Mouse (Mus musculus) limb, embryonic 14.5 days (tissue): ENCODE measurements at regions not wholly inside any gene's neighbourhood (a gene's known extent, or its start where the extent isn't known, plus 50 kb on each side); places are given as distances from the start of the nearest gene placed in this dataset.

Experiments
- ATAC-seq: fragments of 200-750 bp; cut with Nextera tagmentation; 2 replicates; pipeline ENCODE4 v1.8.0; 2017; ENCODE audit warnings: low read depth, moderate number of reproducible peaks, moderate TSS enrichment; ENCODE audit not compliant: low FRiP score
- DNase-seq: peaks from one replicate; pipeline ENCODE4 v3.0.0-alpha.2; 2015; ENCODE audit warnings: low spot score
- H3K27ac ChIP-seq: fragments of 300-500 bp; sonication (generic); replicated peaks from 2 replicates; pipeline ENCODE4 v1.5.1; 2014; ENCODE audit warnings: low read depth, mild to moderate bottlenecking, low read length, moderate library complexity, mixed read lengths
- H3K27me3 ChIP-seq: fragments of 300-500 bp; sonication (generic); 2 replicates; pipeline ENCODE4 v1.6.1; 2014; ENCODE audit warnings: low read length, mixed read lengths; ENCODE audit not compliant: control insufficient read depth, insufficient read depth
- H3K36me3 ChIP-seq: fragments of 300-500 bp; sonication (generic); 2 replicates; pipeline ENCODE4 v1.6.1; 2014; ENCODE audit warnings: mild to moderate bottlenecking, low read length, moderate library complexity, mixed read lengths; ENCODE audit not compliant: control insufficient read depth, insufficient read depth
- H3K4me1 ChIP-seq: fragments of 300-500 bp; sonication (generic); 2 replicates; pipeline ENCODE4 v1.6.1; 2014; ENCODE audit warnings: antibody characterized with exemption, low read length, mixed read lengths; ENCODE audit not compliant: control insufficient read depth, insufficient read depth
- H3K4me2 ChIP-seq: fragments of 300-500 bp; sonication (generic); replicated peaks from 2 replicates; pipeline ENCODE4 v1.6.1; 2014; ENCODE audit warnings: low read depth, mild to moderate bottlenecking, low read length, moderate library complexity; ENCODE audit not compliant: severe bottlenecking
- H3K4me3 ChIP-seq: fragments of 300-500 bp; sonication (generic); replicated peaks from 2 replicates; pipeline ENCODE4 v1.5.1; 2014; ENCODE audit warnings: low read length
- H3K9ac ChIP-seq: fragments of 300-500 bp; sonication (generic); 2 replicates; pipeline ENCODE4 v1.6.1; 2014; ENCODE audit warnings: mild to moderate bottlenecking, low read depth, low read length, moderate library complexity; ENCODE audit not compliant: severe bottlenecking
- H3K9me3 ChIP-seq: fragments of 300-500 bp; sonication (generic); 2 replicates; pipeline ENCODE4 v1.6.1; 2016; ENCODE audit warnings: low read length; ENCODE audit not compliant: control insufficient read depth
- POLR2A ChIP-seq: fragments of 200-500 bp; IDR thresholded peaks from 2 replicates; pipeline ENCODE4 v1.8.0; 2012; ENCODE audit warnings: inconsistent platforms, mild to moderate bottlenecking, moderate library complexity, borderline replicate concordance; ENCODE audit not compliant: insufficient read depth, insufficient read length; ENCODE audit errors: extremely low read depth
- WGBS: fragments of 180-500 bp; shearing (Covaris S2); extraction: QIAGEN DNeasy Blood & Tissue Kit; methylation state at CpG from one replicate; pipeline ENCODE4 v1.1.7; 2014; 5-methylcytosine and 5-hydroxymethylcytosine counted together

- H3K4me1 ChIP-seq: peaks cover 16% of the 10 kb centered on the region
- no peak for DNase-seq
- H3K4me3 ChIP-seq: no peak overlapping the region
- ATAC-seq: no peak
- WGBS: 46% methylated on average over 3 of the region's 3 CpGs
- H3K27ac ChIP-seq: no peak overlapping the region
- H3K27me3 ChIP-seq: no peaks in the 10 kb centered on the region
- no peaks in the 10 kb centered on the region for H3K36me3 ChIP-seq
- TF ChIP-seq POLR2A: no peak
- H3K4me2 ChIP-seq: no peak overlapping the region
- no peak overlapping the region for H3K9ac ChIP-seq
- H3K9me3 ChIP-seq: no peaks in the 10 kb centered on the region
Observed at GRCm38 (mm10) chr7:130068316-130068715, 451.9 kb downstream of the Ate1 start.

GRCm38 (mm10) chr7:130073388-130073787 lies 446.8 kb downstream of the Ate1 start:
- TF ChIP-seq POLR2A: no peak
- ATAC-seq (no peak), DNase-seq (no peak)
- H3K4me2 ChIP-seq: peak overlapping the region; percentile 55
- H3K4me1 ChIP-seq: peaks cover 13% of the 10 kb centered on the region
- 50% methylated on average over 11 of the region's 11 CpGs for WGBS
- H3K36me3 ChIP-seq: no peaks in the 10 kb centered on the region
- H3K27ac ChIP-seq: peak overlapping the region; percentile 59
- 0 out of 2 replicates have a peak overlapping the region, but pooled peaks have one; percentile 22 for H3K9ac ChIP-seq
- no peaks in the 10 kb centered on the region for H3K9me3 ChIP-seq
- H3K27me3 ChIP-seq: no peaks in the 10 kb centered on the region
- no peak overlapping the region for H3K4me3 ChIP-seq

GRCm38 (mm10) chr7:130073890-130074819 lies 446.0 kb downstream of the Ate1 start:
- Histone ChIP-seq H3K27ac (peak overlapping the region; percentile 59), H3K4me2 (peak overlapping the region; percentile 55), H3K36me3 (no peaks in the 10 kb centered on the region), H3K4me3 (peak overlapping the region; percentile 28), H3K9ac (peak overlapping the region; percentile 50), H3K4me1 (peaks cover 13% of the 10 kb centered on the region), H3K27me3 (no peaks in the 10 kb centered on the region), H3K9me3 (no peaks in the 10 kb centered on the region)
- ATAC-seq (peak; percentile 75), DNase-seq (peak; percentile 86)
- TF ChIP-seq POLR2A: no peak
- WGBS: 15% methylated on average over 27 of the region's 27 CpGs

- TF ChIP-seq POLR2A: no peak
- H3K4me1 ChIP-seq: no peaks in the 10 kb centered on the region
- DNase-seq (no peak), ATAC-seq (no peak)
- WGBS: 76% methylated on average over 4 of the region's 4 CpGs
- no peaks in the 10 kb centered on the region for H3K27me3 ChIP-seq
- no peaks in the 10 kb centered on the region for H3K9me3 ChIP-seq
- H3K4me3 ChIP-seq: no peak overlapping the region
- no peaks in the 10 kb centered on the region for H3K36me3 ChIP-seq
- no peak overlapping the region for H3K4me2 ChIP-seq
- no peak overlapping the region for H3K27ac ChIP-seq
- H3K9ac ChIP-seq: no peak overlapping the region
Observed at GRCm38 (mm10) chr7:130082662-130083061, 437.5 kb downstream of the Ate1 start.

GRCm38 (mm10) chr7:130085706-130086105 lies 434.5 kb downstream of the Ate1 start:
- no peaks in the 10 kb centered on the region for H3K27me3 ChIP-seq
- H3K9me3 ChIP-seq: no peaks in the 10 kb centered on the region
- no peaks in the 10 kb centered on the region for H3K4me1 ChIP-seq
- no peak for TF ChIP-seq POLR2A
- no peak for ATAC-seq
- no peak overlapping the region for H3K27ac ChIP-seq
- DNase-seq: no peak
- H3K9ac ChIP-seq: no peak overlapping the region
- no peak overlapping the region for H3K4me2 ChIP-seq
- no peaks in the 10 kb centered on the region for H3K36me3 ChIP-seq
- H3K4me3 ChIP-seq: no peak overlapping the region
